Mouse (Mus musculus): ENCODE measurements at regions not wholly inside any gene's neighbourhood (a gene's known extent, or its start where the extent isn't known, plus 50 kb on each side); places are given as distances from the start of the nearest gene placed in this dataset.

DNA sequence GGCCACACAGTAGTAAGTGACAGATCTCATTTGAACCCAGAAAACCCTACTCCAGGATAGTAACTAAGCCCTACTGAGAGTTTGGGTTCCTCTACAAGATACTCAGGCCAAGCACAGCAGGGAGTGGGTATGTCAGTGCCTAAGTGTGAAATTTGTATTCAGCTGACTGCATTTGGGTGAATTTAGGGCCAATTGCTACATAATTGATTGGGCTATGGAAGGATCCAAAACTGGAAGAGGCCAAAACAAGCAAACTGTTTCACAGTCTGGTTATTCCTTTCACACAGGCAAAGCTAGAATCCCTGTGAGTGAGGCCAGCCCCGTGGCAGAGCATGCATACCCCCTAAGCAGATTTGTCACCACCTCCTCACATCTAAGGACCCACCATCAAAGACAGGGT, 221.9 kb upstream of the Gm9747 start:
- H3K27me3 ChIP-seq: no peaks in the 10 kb centered on the region
- no peak for ATAC-seq (ENCODE audit: insufficient number of reproducible peaks, low FRiP score, low TSS enrichment, low read depth)
- no peak overlapping the region for H3K4me2 ChIP-seq (replicated peaks)
- 88% methylated on average over 1 of the region's 1 CpGs for WGBS
- H3K9ac ChIP-seq: no peak overlapping the region
- H3K36me3 ChIP-seq: no peaks in the 10 kb centered on the region
- H3K9me3 ChIP-seq (replicated peaks): no peaks in the 10 kb centered on the region
- H3K4me3 ChIP-seq (replicated peaks): no peak overlapping the region
- no peak overlapping the region for H3K27ac ChIP-seq (replicated peaks)
- H3K4me1 ChIP-seq: peaks cover 3% of the 10 kb centered on the region; the same call in 1 of the 2 replicates

DNA sequence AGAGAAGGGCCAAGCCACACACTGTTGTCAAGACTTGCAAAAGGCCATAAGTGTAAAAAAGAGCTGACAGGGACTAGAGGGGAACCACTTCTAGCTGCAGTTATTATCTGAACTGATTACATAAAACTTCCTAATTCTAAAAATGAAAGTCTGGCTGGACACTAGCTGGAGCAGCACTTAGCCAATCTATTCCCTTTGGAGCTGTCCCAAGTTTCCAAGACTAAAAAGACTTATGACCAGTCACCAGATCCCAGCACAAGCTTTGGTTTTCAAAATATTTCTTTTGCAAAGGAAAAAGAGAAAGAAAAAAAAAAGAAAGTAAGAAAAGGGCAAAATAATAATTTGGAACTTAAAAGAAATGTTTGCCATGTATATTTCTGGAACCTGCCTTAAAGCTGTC, 217.6 kb upstream of the Gm9747 start:
- no peaks in the 10 kb centered on the region for H3K4me1 ChIP-seq
- H3K27me3 ChIP-seq: no peaks in the 10 kb centered on the region
- no peaks in the 10 kb centered on the region for H3K9me3 ChIP-seq (replicated peaks)
- no peak overlapping the region for H3K4me2 ChIP-seq (replicated peaks)
- H3K9ac ChIP-seq: no peak overlapping the region
- no peak for ATAC-seq (ENCODE audit: insufficient number of reproducible peaks, low FRiP score, low TSS enrichment, low read depth)
- H3K36me3 ChIP-seq: no peaks in the 10 kb centered on the region
- no peak overlapping the region for H3K27ac ChIP-seq (replicated peaks)
- H3K4me3 ChIP-seq (replicated peaks): no peak overlapping the region

DNA sequence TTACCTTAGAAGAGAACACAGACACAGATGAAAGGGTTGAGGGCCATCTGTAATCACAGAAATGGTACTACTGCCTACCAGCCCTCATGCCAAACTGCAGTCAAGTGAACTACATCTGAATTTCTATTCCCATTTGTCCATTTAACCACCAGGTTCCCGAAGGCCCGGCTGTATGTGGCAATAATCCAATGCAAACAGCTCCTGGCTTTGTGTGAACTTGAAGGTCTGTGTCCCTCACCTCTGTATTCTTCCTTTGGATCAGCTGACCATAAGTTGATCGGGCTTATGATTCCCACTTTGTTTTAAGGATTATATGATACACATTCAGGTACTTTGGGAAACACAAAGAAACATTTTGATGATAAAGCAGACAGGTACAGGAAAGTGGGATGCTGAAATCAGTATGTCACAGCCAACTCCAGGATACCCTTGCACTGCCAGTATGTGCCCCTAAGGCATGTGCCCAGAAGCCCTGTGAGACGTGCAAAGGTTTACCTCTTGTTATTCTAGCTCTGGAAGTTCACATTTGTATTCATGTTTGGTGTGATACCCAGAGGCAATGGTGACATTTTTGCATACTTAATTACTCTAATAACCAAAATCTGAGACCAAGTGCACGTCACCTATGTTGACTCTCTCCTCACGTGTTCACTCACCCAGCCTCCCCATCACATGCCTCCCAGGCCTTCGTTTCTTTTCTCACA, 214.1 kb upstream of the Gm9747 start:
- H3K9ac ChIP-seq: no peak overlapping the region
- no peaks in the 10 kb centered on the region for H3K27me3 ChIP-seq
- no peaks in the 10 kb centered on the region for H3K4me1 ChIP-seq
- H3K9me3 ChIP-seq (replicated peaks): no peaks in the 10 kb centered on the region
- no peak overlapping the region for H3K27ac ChIP-seq (replicated peaks)
- no peak overlapping the region for H3K4me2 ChIP-seq (replicated peaks)
- no peak for ATAC-seq (ENCODE audit: insufficient number of reproducible peaks, low FRiP score, low TSS enrichment, low read depth)
- WGBS: 73% methylated on average over 7 of the region's 7 CpGs
- no peaks in the 10 kb centered on the region for H3K36me3 ChIP-seq
- no peak overlapping the region for H3K4me3 ChIP-seq (replicated peaks)

DNA sequence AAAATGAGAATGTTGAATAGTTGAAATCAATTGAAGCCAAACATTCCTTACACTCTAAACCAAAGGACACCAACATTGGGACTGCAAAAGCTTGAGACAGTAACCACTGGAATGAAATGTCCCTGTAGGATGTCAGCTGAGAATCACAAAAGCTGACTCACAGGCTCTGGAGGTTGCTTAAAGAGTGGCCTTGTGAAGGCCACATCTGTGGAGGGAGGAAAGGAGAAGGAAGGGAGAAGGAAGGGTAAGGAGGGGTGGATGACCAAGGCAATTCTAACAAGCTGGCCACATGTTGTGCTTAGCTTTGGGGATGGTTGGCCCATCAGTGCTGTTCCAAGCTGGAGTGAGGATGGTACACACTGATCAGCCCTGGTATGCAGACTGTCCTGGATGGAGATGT, 205.2 kb upstream of the Gm9747 start:
- Histone ChIP-seq H3K27me3 (no peaks in the 10 kb centered on the region), H3K4me2 (replicated peaks) (no peak overlapping the region), H3K9ac (no peak overlapping the region), H3K27ac (replicated peaks) (no peak overlapping the region), H3K4me3 (replicated peaks) (no peak overlapping the region), H3K36me3 (no peaks in the 10 kb centered on the region), H3K9me3 (replicated peaks) (no peaks in the 10 kb centered on the region), H3K4me1 (no peaks in the 10 kb centered on the region; the same call in 1 of the 2 replicates)
- ATAC-seq (ENCODE audit: insufficient number of reproducible peaks, low FRiP score, low TSS enrichment, low read depth): no peak

DNA sequence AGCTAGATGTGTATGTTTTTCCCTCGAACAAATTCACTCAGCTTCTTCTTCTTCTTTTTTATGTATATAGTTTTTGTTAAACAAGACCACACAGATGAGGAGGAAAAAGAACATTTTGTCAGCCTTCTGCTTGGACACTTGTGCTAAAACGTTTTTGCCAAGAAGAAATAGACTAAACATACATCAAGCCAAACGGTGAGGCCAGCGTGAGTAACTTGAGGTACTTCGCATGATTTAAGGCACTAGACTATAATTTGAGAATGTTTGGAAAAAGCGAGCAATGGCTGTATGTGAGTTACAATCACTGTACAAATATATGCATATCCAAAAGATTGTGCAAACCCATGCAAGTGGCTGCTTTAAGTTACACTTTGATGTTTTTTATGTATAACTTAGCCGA, 201.8 kb upstream of the Gm9747 start:
- Histone ChIP-seq H3K4me2 (replicated peaks) (no peak overlapping the region), H3K27me3 (no peaks in the 10 kb centered on the region), H3K9ac (no peak overlapping the region), H3K4me3 (replicated peaks) (no peak overlapping the region), H3K4me1 (no peaks in the 10 kb centered on the region; the same call in 1 of the 2 replicates), H3K36me3 (no peaks in the 10 kb centered on the region), H3K27ac (replicated peaks) (no peak overlapping the region), H3K9me3 (replicated peaks) (no peaks in the 10 kb centered on the region)
- WGBS: 61% methylated on average over 7 of the region's 7 CpGs
- ATAC-seq (ENCODE audit: insufficient number of reproducible peaks, low FRiP score, low TSS enrichment, low read depth): no peak

DNA sequence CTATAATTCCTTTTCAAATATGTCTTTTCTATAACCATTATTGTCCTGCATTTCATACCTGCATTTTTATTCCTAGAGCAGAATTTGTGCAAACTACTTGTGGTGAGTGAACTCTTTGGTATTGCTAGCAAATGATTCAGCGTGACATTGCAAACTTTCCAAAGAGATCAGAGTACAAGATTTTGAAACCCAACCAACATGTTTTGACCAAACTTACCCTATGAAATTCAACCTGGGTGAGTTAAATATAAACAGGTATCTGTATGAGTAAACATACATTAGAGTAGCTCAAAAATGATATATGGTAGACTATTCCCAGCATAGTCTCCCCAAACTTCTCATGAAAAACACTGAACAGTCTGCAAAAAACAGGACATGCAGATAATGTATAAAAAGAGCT, 200.5 kb upstream of the Gm9747 start:
- no peak overlapping the region for H3K9ac ChIP-seq
- H3K36me3 ChIP-seq: no peaks in the 10 kb centered on the region
- H3K27ac ChIP-seq (replicated peaks): no peak overlapping the region
- no peak overlapping the region for H3K4me3 ChIP-seq (replicated peaks)
- no peaks in the 10 kb centered on the region for H3K27me3 ChIP-seq
- no peak for ATAC-seq (ENCODE audit: insufficient number of reproducible peaks, low FRiP score, low TSS enrichment, low read depth)
- WGBS: 75% methylated on average over 1 of the region's 1 CpGs
- no peak overlapping the region for H3K4me2 ChIP-seq (replicated peaks)
- no peaks in the 10 kb centered on the region; the same call in 1 of the 2 replicates for H3K4me1 ChIP-seq
- no peaks in the 10 kb centered on the region for H3K9me3 ChIP-seq (replicated peaks)

DNA sequence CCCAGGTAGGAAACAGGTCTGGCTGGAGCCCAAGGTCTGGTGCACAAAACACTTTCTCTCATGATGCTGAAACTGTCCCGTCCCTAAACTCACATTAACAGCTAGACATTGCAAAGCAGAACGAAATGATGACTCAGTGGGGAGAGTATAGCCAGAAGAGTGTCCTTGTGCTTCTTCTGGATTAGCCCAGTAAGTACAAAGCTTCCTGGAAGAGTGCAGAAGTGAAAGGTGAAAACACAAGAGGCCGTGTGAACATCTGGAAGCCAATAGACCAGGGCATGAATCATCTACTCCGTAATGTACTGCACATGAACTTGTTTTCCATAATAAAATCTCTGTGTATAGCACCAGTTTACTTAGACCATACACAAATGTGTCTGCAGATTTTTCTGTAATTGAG, 194.7 kb upstream of the Gm9747 start:
- H3K4me2 ChIP-seq (replicated peaks): no peak overlapping the region
- H3K27ac ChIP-seq (replicated peaks): no peak overlapping the region
- H3K4me3 ChIP-seq (replicated peaks): no peak overlapping the region
- no peaks in the 10 kb centered on the region for H3K36me3 ChIP-seq
- no peaks in the 10 kb centered on the region for H3K9me3 ChIP-seq (replicated peaks)
- H3K27me3 ChIP-seq: no peaks in the 10 kb centered on the region
- peaks cover 15% of the 10 kb centered on the region for H3K4me1 ChIP-seq
- H3K9ac ChIP-seq: no peak overlapping the region
- ATAC-seq (ENCODE audit: insufficient number of reproducible peaks, low FRiP score, low TSS enrichment, low read depth): no peak
- 78% methylated on average over 4 of the region's 4 CpGs for WGBS

DNA sequence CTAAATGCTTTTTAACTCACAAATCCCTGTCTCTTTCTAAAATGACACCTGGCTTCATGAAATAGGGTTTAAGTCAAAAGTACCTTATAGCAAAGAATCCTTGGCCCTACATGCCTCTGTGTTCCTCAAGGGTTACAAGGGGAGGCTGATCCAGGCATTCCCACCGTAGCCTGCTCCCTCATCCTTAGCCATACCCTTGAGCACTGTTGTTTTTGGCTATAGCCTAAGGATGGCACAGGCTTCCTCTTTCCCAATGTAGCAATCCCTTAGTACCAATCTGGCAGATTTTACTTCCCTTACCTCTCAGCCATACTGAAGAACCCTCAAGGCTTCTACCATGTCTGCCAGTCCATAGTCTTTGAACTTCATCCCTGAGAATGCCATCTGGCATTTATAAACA, 194.2 kb upstream of the Gm9747 start:
- Histone ChIP-seq H3K4me1 (peaks cover 15% of the 10 kb centered on the region), H3K27ac (replicated peaks) (no peak overlapping the region), H3K4me3 (replicated peaks) (no peak overlapping the region), H3K9ac (no peak overlapping the region), H3K4me2 (replicated peaks) (no peak overlapping the region), H3K9me3 (replicated peaks) (no peaks in the 10 kb centered on the region), H3K36me3 (no peaks in the 10 kb centered on the region), H3K27me3 (no peaks in the 10 kb centered on the region)
- WGBS: 69% methylated on average over 1 of the region's 1 CpGs
- ATAC-seq (ENCODE audit: insufficient number of reproducible peaks, low FRiP score, low TSS enrichment, low read depth): no peak

DNA sequence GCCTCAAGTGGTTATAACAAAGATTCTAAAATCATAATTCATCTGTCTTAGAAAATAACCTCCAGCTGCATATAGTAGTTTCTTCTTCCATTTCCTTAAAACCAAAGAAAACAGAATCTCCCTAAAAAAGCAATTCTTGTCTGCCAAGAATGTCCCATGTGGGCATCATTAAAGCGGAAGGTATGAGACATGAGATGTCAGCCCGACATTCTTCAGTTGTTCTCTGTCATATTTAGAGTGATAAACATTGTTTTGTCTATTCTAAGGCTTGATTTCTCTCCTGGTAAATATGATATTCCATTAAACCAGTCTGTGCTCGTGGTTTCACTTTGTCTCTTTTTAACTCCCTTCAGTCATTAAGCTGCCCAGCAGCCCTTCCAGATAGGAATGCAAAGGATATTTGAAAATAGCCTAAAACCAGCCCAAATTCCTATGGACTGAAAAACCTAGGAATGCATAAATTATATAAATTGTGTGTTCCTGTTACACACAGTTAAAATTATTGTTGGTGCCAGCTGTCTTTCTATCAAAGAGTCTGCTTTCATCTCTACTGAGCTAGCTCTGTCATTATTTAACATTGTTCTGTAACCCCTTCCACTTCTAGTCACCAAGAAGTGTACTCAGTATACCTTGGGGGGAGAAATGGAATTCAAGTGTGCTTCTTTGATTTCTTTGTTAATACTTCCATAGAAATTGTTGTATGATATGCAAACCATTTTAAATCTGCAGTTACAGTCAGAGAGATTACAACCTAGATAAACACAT, 191.4 kb upstream of the Gm9747 start:
- no peak for ATAC-seq (ENCODE audit: insufficient number of reproducible peaks, low FRiP score, low TSS enrichment, low read depth)
- Histone ChIP-seq H3K27me3 (no peaks in the 10 kb centered on the region), H3K9ac (no peak overlapping the region), H3K36me3 (no peaks in the 10 kb centered on the region), H3K4me1 (peaks cover 15% of the 10 kb centered on the region), H3K27ac (replicated peaks) (peak overlapping the region; percentile 29), H3K9me3 (replicated peaks) (no peaks in the 10 kb centered on the region), H3K4me2 (replicated peaks) (0 out of 2 replicates have a peak overlapping the region, but pooled peaks have one; percentile 1), H3K4me3 (replicated peaks) (no peak overlapping the region)
- 13% methylated on average over 3 of the region's 3 CpGs for WGBS

DNA sequence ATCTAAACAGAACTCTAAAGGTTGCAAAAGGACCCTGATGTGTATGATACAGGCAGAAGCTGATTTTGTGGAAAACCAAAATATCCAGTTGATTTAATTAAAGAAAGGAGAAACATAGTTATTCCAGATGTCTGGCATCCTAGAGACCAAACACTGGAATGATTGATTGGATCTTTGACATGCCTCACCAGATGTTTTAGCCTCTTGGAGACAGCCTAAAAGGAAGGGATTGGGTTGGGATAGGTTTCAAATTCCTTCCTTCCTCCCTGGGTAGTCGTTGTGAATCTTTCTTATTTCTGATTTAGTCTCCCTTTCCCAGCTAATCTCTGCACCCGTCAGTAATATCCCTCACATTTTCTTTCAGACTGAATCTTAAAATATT, 190.9 kb upstream of the Gm9747 start:
- Histone ChIP-seq H3K27ac (replicated peaks) (no peak overlapping the region), H3K9ac (no peak overlapping the region), H3K4me1 (peaks cover 15% of the 10 kb centered on the region), H3K4me2 (replicated peaks) (no peak overlapping the region), H3K36me3 (no peaks in the 10 kb centered on the region), H3K4me3 (replicated peaks) (no peak overlapping the region), H3K9me3 (replicated peaks) (no peaks in the 10 kb centered on the region), H3K27me3 (no peaks in the 10 kb centered on the region)
- WGBS: 7% methylated on average over 2 of the region's 2 CpGs
- ATAC-seq (ENCODE audit: insufficient number of reproducible peaks, low FRiP score, low TSS enrichment, low read depth): no peak

DNA sequence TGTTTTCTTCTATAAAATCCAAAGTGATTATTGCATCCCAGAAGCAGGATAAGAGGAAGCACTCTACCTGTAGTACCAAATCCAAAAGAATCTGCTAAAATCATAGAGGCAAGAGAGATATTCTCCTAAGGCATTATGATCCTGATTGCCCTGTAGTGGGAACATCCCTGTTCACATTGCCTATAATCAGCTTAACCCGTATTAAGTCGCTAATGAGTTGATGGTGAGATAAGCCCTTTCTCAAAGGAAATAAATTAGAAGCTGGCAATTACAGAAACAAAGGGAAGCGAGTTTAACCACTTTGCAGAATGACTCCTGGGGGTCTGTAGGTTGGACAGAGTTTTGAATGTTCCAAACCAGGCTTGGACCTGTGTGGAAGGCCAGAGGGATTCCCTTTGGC, 190.4 kb upstream of the Gm9747 start:
- no peaks in the 10 kb centered on the region for H3K27me3 ChIP-seq
- H3K4me2 ChIP-seq (replicated peaks): no peak overlapping the region
- H3K27ac ChIP-seq (replicated peaks): no peak overlapping the region
- 37% methylated on average over 3 of the region's 3 CpGs for WGBS
- no peak overlapping the region for H3K9ac ChIP-seq
- no peak overlapping the region for H3K4me3 ChIP-seq (replicated peaks)
- no peaks in the 10 kb centered on the region for H3K9me3 ChIP-seq (replicated peaks)
- no peak for ATAC-seq (ENCODE audit: insufficient number of reproducible peaks, low FRiP score, low TSS enrichment, low read depth)
- H3K36me3 ChIP-seq: no peaks in the 10 kb centered on the region
- peaks cover 15% of the 10 kb centered on the region for H3K4me1 ChIP-seq

DNA sequence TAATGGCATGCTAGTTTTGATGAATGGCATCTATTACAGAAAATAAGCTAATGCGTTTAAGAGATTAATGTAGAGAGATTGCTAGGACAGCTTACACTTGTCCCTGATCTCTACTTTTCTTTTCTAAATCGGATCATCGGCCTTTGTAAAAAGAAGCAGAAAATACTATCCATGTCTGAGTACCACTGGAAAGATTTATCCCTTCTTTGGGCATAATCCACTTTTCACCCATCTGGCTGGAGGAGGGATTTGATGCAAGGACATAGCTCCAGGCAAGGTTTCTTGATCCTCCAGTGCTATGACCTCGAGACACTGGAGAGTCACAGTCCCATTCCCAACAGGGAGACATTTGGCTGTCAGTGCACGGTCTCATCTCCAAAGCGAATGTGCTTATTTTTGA, 166.6 kb upstream of the Gm9747 start:
- 69% methylated on average over 6 of the region's 6 CpGs for WGBS
- H3K4me3 ChIP-seq (replicated peaks): no peak overlapping the region
- no peaks in the 10 kb centered on the region for H3K27me3 ChIP-seq
- H3K4me2 ChIP-seq (replicated peaks): no peak overlapping the region
- H3K9ac ChIP-seq: no peak overlapping the region
- ATAC-seq (ENCODE audit: insufficient number of reproducible peaks, low FRiP score, low TSS enrichment, low read depth): no peak
- no peak overlapping the region for H3K27ac ChIP-seq (replicated peaks)
- H3K9me3 ChIP-seq (replicated peaks): no peaks in the 10 kb centered on the region
- no peaks in the 10 kb centered on the region for H3K36me3 ChIP-seq
- no peaks in the 10 kb centered on the region for H3K4me1 ChIP-seq

Measured in embryonic facial prominence, embryonic 15.5 days (tissue).